Mouse (Mus musculus) mammary gland, adult 2 months (tissue): ENCODE data around the gene Nsfl1c. TPM values are rescaled to one million over a fixed set of nuclear protein-coding genes. Genes with fewer than 3 reads are reported as not detected.

Source experiments
- polyA plus RNA-seq: library from polyadenylated mRNA; depleted of rRNA; stranded (reverse); fragments of >200 nt; gene quantifications from 2 replicates; pipeline ENCODE4 v1.2.3, GENCODE M21; 2012; ENCODE audit warnings: low replicate concordance; rRNA removed

Nsfl1c gene
- polyA plus RNA-seq = 38.1 and 62.6 TPM in 2 replicates

GRCm38 (mm10) chr2:151494035-151494803, at the start of gene Nsfl1c:
Gene Nsfl1c (plus strand): TSS chr2:151494182.

GRCm38 (mm10) chr2:151476053-151476452, 17.9 kb upstream of the Nsfl1c start, which contains the start of gene 4921509C19Rik:
Gene 4921509C19Rik (minus strand): TSS chr2:151476153.

GRCm38 (mm10) chr2:151542323-151543062, 48.5 kb downstream of the Nsfl1c start, which contains the start of gene Fkbp1a:
Gene Fkbp1a (plus strand): TSS chr2:151542483.

Other genes starting within 250 kb of the Nsfl1c start
- not detected in 2 replicates for gene 4921509C19Rik, start 18.0 kb upstream of the Nsfl1c start, polyA plus RNA-seq
- gene Fkbp1a, start 48.3 kb downstream of the Nsfl1c start, polyA plus RNA-seq = 80.5 and 154 TPM in 2 replicates
- gene Sdcbp2, start 78.4 kb downstream of the Nsfl1c start, polyA plus RNA-seq = 3.3 and 5.8 TPM in 2 replicates
- 0.70 and 1.1 TPM in 2 replicates for gene Snph, start 138.4 kb downstream of the Nsfl1c start, polyA plus RNA-seq
- not detected in 2 replicates for gene Rad21l, start 174.4 kb downstream of the Nsfl1c start, polyA plus RNA-seq
- 0.30 and 0.39 TPM in 2 replicates for gene Tmem74b, start 207.8 kb downstream of the Nsfl1c start, polyA plus RNA-seq